Mouse (Mus musculus): Measurements from ENCODE around the gene Mfap3.
"Not testable (repeated sequence)": the region's sequence is repeated elsewhere in the genome, so short reads cannot be mapped to it uniquely, and the experiment has no call there.

The Mfap3 gene

DNA sequence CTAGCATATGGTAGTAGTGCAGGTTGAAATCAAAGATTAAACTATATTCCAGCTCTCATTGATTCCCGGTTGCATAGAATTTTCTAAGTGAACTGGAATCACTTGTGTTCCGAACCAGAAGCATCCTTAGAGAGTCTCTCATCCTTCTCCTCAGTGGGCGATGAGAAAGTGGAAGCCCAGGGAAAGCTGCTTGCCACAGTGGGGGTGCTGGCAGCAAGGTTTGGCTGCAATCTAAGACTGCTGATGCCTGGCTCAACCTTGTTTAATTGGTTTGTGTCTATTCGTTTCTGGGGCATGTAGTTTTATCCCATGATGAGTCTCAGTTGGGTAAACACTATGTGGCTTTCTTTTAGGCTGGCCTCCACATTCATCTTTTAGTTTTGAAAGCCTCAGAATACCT lies 9.0 kb downstream of the Mfap3 start:
- in situ Hi-C loops (cut with MboI, MseI): loop anchor here (5.0 kb wide), 1 partner anchor 90 kb away; no protein-coding TSS in a partner anchor

DNA sequence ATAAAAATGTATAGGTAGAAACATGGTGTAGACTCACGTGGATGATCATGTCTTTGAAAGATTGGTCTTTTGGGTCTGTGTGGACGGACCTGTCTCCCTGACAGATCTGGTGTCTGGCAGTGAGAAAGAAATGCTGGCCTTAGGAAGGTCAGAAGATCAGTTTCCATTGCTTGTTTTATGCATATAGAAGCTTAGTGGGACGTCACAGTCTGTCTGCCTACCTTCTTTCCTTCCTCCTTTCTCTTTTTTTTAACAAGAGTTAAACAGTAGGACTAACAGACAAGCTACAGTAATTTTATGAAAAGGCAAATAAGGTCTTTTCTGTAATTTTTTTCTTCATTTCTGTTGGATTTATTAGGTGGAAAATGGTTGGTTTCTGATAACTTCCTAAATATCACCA lies 10.6 kb downstream of the Mfap3 start:
- in situ Hi-C loops (cut with MboI, MseI): loop anchor here (5.0 kb wide), 1 partner anchor 88 kb away; no protein-coding TSS in a partner anchor

DNA sequence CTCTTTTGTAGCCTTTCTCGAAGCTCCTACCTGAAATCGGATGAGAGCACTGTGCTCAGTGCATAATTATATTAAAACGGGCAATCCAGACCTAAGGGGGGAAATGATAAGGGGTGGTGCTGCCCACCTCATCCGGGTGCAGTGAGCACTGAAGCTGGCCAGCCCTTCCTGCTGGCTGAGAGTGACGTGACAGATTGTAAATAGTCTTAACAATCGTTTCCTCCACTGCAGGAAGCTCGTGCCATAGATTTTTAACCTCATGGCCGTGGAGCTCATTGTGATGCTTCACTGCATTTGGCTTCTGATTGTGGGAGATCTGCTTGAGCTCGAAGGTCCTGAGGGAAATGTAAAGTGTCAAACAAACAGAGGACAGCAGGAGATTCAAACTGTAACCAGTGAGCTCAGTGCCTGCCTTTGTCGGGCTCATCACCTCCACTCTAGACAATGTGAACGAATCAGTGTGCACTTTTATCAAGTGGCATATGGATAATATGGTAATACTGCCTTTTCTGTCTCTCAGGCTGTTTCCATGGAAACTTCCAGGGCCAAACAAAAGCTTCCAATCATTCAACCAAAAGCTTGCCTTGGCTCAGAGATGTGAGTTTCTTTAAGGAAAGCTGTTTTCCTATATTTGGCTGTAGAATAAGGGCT lies 13.0 kb downstream of the Mfap3 start:
- in situ Hi-C loops (cut with MboI, MseI): no loop called here

DNA sequence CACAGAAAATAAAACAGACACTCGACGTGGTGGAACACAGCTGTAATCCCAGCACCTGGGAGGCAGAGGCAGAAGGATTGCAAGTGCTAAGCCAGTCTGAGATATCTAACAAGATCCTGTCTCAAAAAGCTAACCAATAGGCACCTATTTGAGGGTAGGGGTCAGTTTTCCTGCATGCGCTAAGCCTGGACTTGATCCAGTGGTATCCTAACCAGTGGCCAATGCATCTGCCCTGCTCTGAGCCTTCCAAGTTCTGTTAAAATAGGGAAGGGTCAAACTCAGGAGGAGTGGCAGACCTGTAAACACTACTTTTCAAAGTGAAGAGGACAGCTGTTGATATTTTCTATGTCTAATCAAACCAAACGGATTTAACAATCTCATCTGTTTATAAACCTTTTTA lies 13.8 kb downstream of the Mfap3 start:
- in situ Hi-C loops (cut with MboI, MseI): no loop called here

DNA sequence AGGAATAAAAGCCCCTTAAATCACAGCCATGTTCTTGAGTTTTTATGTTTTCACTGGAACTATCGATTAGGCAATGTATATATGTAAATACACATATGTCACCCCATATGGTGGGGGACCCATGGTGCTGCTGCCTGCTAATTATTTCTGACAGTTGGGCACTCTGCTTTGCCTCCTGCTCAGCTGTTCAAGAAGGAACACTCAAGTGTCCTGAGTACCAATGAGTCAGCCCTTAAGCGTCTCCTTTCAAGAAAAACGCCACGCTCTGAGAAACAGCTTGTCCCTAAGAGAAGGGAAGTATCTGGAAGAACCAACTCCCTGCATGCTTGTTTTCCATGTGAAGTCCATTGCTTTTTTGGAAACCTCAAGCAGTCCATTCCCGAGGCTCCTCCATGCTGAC lies 17.4 kb downstream of the Mfap3 start:
- in situ Hi-C loops (cut with MboI, MseI): no loop called here

DNA sequence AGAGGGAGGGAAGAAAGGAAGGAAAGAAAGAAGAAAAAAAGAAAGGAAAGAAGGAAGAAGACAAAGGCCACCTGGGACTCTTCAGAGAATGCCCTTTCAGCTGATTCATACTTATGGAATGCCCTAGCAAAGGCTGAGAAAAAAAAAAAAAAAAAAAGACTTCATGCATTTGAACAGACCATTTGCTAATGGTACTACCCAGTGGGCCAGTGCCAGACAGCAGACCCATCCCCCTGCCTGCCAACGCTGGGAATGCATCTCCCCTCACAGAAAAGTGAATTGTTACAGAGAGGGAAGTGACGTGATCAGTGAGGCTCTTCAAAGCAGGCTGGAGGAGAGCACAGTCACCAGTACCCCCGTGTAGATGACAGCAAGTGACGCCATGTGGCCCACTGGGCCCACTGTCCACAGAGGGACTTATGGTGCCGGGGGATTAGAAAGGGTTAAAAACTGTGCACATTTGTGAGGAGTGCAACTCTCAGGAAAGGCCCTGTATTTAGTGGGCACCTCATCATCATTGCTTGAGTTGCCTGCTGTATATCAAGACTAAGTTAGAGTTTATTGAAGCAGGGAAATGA lies 21.5 kb downstream of the Mfap3 start:
- in situ Hi-C loops (cut with MboI, MseI): no loop called here

DNA sequence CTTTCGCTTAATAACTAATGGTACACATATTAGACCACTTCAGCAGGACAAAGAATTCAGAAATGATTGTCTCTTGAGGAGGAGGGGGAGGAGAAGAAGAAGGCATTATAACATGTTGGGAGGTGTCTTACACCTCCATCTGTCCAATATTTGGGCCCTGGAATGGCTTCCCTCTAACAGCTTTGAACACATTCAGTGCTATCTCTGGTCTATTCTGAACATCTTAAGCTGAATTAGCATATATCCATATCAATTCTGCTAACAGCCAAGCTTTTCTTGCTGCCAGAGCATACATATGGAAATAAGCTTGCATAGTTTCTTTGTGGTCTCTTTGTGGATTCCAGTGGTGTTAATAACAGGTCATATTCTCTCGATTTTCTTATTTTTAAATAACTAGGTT lies 22.2 kb downstream of the Mfap3 start:
- in situ Hi-C loops (cut with MboI, MseI): no loop called here

DNA sequence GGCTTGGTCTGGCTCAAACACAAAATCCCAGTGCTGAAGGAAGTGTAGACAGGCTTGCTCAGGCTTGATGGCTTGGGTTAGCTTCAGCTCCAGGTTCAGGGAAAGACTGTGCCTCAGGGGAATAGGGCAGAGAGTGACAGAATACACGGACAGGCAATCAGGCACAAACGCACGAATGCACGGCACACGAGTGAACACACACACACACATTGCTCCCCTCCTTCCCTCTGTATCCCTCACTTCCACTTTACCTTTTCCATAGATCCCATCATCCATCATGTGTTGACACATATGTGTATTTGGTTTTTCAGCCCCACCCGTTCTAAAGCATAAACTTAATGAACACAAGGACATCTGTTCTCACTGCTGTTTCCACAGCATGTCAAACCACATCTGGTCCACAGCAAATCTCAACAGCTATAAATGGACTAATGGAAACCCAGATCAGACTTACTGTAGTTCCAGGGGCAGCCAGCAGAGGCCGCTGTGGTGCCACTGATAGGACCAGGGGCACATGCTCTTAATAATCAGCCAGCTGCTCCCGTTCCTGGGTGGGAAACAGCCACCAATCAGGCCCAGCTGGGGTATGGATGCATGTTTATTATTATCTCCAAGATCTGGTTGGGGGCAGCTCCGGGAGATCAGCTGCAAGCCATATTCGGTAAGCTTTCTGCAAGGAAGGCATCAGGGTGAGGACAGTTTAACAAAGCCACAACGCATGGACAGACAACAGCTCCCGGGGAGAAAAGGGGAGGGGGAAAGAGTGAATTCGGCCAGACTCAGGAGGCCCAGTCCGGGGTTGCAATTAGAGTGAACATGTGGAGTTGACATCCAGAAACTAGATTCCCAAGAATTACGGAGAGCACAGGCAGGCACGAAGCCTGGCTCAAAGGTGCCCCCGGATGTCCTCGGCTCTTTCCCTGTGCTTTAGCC lies 30.4 kb downstream of the Mfap3 start:
- in situ Hi-C loops (cut with MboI, MseI): loop anchor here (5.0 kb wide), 1 partner anchor 218 kb away; no protein-coding TSS in a partner anchor

DNA sequence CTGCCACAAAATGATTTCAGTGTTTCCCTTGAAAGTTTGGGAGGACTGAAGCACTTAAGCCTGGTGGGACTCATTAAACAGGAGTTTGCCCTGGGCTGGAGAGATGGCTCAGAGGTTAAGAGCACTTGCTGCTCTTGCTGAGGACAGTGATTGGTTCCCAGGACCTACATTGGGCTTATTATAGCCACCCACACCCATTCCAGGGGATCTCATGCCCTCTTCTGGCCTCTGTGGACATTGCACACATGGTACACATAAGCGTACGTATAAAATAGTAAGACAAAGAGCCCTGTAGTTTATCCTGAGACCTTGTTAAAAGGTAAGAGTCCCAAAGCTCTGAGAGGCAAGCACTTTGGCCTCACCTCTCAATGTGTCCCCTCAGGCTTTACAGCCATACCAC lies 31.8 kb downstream of the Mfap3 start:
- in situ Hi-C loops (cut with MboI, MseI): no loop called here

DNA sequence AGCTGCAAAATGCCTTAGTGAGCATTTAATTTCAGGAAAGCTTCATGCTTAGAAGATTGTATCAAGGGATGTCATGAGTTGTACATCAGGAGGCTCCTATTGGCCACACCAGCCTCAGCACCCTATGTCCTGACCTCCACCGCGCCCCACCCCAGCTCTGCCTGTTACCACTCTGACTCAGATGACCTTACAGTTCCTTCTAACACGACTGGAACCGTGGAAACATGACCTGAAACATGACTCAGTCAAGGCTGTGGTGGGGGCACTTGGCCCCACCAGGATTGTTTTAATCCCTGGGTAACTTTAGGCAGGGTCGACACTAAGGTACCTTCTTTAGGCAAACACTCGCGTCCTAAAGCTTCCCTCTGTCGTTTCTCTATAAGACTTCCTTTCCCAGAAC lies 32.6 kb downstream of the Mfap3 start:
- in situ Hi-C loops (cut with MboI, MseI): no loop called here

DNA sequence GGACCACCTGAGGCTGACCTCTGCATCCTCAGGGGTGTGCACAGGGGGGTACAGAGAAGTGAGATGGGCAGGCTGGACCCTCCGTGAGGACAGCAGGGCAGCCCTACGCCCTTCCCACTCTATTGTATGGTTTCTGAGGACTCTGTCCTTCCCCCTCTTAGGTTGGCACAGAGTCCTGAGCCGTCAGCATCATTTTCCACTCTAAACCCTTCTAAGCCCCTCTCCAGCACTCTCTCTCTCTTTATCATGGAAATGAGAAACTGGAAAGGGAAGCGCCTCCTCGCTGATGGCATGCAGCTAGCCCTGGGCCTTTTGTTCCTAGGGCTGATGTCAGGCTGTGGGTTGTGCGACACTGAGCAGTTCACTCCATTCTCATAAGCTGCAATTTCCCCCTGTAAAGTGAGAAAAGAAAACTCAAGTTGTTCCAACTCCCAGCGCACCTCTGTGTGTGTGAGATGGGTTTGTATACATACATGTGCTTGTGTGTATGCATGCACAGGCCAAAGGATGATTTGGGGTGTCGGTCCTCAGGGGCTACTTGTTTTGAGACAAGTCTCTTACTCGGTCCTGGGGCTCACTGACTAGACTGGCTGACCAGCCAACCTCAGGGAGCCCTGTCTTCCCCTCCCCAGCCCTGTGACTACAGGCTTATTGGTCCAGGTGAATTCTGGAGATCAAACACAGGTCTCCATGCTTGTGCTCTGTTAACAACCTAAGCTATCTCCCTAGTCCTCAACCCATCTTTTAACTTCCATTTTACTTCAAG lies 34.7 kb downstream of the Mfap3 start:
- in situ Hi-C loops (cut with MboI, MseI): no loop called here

DNA sequence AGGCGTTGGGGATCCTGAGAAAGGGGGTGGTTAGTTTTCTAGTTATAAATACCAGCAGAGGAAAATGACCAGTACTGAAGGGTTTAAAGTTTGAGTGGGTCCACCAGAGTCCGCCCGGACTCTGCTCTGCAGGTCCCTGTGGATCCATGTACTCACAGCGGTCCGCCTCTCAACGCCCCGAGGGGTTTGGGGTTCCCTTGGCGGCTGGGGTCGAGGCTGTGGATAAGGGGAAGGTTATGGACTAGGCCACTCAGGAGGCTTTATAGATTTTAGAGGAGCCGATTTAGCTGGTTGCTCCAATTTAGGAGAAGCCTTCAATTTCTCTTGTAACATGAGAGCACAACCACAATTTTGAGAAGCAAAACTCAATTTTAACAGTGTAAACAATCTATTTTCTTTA lies 39.5 kb downstream of the Mfap3 start:
- in situ Hi-C loops (cut with MboI, MseI): not testable (repeated sequence)

DNA sequence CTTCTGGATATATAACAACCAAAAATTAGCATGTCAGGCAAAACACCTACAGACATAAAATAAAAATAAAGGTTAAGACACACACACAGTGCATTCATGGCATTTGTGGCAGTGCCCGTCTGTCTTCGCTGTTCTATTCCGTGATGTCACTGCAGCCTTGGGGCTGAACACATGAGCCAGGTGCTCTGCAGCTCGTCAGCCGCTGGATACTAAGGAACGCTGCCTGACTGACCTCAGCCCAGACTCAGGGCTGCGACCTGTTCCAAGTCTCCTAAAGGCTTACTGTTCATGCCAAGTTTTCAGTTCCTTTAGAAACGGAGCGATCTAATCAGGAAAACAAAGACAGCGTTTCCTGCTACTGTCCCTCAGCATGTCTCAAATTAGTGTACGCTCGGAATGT lies 46.1 kb downstream of the Mfap3 start:
- in situ Hi-C loops (cut with MboI, MseI): no loop called here

DNA sequence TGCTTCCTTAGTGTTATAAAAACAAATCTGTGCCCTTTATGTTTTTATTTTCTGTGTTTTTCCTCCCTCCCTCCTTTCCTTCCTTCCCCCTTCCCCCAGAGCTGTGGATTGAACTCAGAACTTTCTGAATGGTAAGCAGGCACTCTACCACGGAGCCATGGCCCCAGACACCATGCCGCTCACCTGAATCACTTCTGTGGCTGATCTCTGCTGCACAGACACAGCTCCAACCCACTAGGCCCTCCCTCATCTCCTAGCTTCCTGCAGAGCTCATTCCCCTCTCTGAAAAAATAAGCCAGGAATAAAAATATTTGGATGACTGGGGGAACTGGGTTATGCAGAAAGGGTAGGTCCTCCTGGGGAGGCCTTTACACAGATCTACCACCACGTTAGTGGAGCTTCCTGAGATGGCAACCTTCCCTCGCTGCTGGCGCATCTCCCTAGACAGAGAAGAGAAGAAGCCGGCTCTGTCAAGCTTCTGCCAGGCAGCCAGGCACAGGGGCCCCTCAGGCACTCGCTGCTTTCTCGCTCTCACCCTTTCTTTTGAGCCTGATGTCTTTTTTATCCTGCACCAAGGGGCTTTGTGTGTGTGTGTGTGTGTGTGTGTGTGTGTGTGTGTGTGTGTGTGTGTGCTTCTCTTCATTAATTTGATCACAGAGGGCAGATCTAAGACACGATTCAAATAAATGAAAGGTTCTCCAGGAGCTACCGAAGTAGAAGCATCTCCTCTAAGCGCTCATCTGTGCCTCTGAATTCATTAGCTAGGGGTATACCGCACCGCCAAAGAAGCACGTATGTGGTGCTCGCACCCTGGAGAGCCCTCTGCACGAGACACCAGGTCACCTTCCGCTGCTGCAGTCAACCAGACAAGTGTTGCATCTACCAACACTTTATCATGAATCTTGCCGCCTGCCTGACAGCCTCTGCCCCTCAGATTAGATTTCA lies 47.9 kb downstream of the Mfap3 start:
- in situ Hi-C loops (cut with MboI, MseI): no loop called here

DNA sequence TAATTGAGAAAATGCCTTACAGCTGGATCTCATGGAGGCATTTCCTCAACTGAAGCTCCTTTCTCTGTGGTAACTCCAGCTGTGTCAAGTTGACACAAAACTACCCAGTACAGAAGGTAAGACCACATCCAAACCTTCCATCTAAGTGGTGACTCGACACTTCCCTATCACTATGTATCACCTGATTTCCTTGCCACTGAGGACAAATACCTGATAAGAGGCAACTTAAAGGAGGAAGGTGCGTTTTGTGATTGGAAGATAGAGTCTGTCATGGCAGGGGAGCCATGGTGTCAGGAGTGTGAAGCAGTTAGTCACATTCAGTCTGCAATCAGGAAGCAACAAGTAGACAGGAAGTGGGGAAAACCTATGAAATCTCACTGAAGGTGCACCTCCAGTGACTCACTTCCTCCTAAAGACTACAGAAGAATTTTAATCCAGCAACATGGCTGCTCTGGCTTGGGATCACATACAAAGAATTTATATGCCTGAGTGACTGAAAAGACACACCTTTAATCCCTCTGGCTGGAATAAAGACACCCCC lies 50.6 kb downstream of the Mfap3 start:
- in situ Hi-C loops (cut with MboI, MseI): no loop called here

DNA sequence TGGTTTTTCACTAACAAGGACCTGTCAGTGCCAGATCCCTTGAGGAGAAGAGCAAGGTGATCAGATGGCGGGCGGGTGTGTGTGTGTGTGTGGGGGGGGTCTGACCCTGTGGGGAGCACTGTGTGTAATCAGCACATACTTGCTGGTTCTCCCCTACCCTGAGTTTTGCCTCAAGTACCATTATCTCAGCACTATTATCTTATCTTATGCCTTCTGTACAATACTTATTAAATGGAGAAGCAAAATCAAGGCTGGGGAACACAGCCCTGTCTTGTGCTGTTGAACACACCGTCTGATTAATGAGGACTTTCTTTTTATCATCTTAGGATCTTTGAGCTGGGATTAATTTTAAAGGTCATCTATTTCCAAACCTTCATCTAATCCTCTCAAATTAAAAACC lies 52.6 kb downstream of the Mfap3 start:
- in situ Hi-C loops (cut with MboI, MseI): no loop called here

DNA sequence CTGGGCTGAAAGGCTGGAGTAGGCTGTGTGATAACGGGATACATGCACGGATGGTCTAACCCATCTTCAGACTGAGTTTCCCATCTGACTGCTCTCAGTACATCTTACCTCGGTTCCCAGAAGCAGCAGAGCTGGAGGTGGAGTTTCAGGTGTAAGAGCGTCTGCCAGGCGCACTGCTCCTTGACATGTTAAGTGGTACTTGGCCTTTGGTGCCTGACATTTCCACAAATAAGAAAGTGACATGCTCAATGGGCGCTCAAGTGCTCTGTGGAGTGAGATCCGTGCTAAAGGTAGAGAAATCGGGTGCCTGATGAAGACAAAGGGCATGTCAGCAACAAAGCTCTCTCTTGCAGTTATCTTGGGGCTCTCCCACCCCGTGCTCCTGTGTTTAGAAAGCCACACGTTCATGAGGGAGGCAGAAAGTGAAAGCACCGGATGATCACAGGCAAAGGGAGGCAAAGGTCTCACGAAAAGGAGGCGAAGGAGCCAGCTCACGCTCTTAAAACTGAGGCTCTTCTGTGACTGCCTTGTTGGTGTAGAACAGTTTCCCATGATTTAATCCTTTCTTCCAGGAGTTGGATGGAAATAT lies 55.3 kb downstream of the Mfap3 start:
- in situ Hi-C loops (cut with MboI, MseI): no loop called here

DNA sequence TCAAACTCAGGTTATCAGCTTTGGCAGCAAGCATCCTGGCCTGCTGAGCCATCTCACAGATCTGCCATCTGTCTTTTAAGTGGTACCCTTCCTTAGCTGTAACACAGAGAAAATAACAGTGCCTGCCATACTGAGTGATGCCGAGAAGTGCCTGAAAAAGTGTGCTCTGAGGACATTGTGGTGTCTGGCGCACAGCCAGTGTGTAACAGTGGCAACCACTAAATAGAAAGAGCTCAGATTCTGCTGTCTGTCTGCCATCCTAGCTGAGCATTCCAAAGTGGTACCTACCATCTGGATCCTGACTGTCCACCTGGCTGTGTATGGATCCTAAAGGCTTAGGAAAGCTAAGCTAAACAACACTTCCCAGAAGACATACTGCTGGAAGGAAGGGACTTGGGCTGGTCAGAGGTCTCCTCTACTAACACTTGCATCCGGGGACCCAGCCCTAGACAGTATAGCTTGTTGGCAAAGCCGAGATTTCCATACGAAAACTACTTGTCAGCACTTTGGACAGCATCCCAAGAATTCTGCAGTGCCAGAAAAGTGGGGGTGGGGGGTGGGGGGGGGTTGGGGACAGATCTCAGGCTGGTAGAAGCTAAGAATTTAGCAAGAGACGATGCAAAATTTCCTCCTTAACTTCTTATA lies 58.5 kb downstream of the Mfap3 start:
- in situ Hi-C loops (cut with MboI, MseI): no loop called here

DNA sequence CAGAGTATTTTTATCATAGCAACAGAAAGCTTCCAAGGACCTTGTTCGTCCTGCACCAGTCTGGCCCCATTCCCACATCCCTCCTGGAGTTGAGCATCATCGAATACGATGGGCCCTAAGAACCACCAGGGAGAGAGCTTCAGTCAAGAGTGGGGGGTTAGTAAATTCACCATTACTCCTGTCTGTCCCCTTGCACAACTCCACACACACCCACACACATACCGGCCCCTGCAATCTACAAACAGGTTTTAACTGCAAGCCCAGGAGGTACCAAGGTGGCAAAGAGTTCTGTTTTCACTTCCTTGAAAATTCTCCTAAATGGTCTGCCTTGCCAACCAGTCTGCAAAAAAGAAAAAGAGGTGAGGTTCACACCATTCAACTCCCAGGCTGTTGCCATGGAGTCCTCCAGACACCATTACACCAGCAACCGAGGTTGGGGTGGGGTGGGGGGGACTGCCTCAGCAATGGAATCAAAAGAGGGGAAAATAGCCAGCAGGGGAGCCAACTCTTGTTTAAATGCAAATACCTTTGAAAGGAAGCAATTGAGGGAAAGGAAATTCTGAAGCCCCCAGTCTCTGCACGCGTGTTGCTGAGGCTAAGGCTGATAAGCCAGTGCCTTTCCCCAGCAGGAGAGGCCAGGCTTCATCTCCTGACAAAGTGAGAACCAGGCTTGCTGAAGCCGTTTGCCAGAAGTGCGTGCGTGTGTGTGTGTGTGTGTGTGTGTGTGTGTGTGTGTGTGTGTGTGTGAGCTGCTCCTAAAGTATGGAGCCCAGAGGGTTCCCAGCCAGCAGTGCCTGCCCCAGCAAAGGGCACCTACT lies 64.6 kb downstream of the Mfap3 start:
- in situ Hi-C loops (cut with MboI, MseI): no loop called here
